Mouse (Mus musculus): ENCODE results near the gene Grid2. TPM values are rescaled to one million over a fixed set of nuclear protein-coding genes. Genes with fewer than 3 reads are reported as not detected.

Grid2 gene
- polyA plus RNA-seq, 1 experiment = not detected

GRCm38 (mm10) chr6:63590681-63591080, 335.0 kb downstream of the Grid2 start:
- H3K4me1 ChIP-seq = no peaks in the 10 kb centered on the region
- TF ChIP-seq FLI1 (IDR thresholded peaks at IDR 0.05; ENCODE audit: low read length) (no peak), GATA1 (IDR thresholded peaks at IDR 0.05; ENCODE audit: borderline replicate concordance, low read length) (no peak)
- no peaks in the 10 kb centered on the region for H3K36me3 ChIP-seq (replicated peaks; ENCODE audit: low read length)
- H3K4me3 ChIP-seq (replicated peaks) = no peak overlapping the region
- no peaks in the 10 kb centered on the region for H3K27me3 ChIP-seq (replicated peaks)
- H3K9me3 ChIP-seq = no peaks in the 10 kb centered on the region

GRCm38 (mm10) chr6:63609570-63609969, 353.9 kb downstream of the Grid2 start:
- no peaks in the 10 kb centered on the region for H3K27me3 ChIP-seq (replicated peaks)
- TF ChIP-seq FLI1 (IDR thresholded peaks at IDR 0.05; ENCODE audit: low read length) (no peak), GATA1 (IDR thresholded peaks at IDR 0.05; ENCODE audit: borderline replicate concordance, low read length) (no peak)

GRCm38 (mm10) chr6:63635970-63636369, 380.3 kb downstream of the Grid2 start:
- TF ChIP-seq GATA1 (IDR thresholded peaks at IDR 0.05; ENCODE audit: borderline replicate concordance, low read length) (no peak), FLI1 (IDR thresholded peaks at IDR 0.05; ENCODE audit: low read length) (no peak)
- Histone ChIP-seq H3K4me1 (no peaks in the 10 kb centered on the region), H3K36me3 (replicated peaks; ENCODE audit: low read length) (no peaks in the 10 kb centered on the region), H3K9me3 (no peaks in the 10 kb centered on the region), H3K4me3 (replicated peaks) (no peak overlapping the region), H3K27me3 (replicated peaks) (no peaks in the 10 kb centered on the region)

More at GRCm38 (mm10) chr6:63609570-63609969, 353.9 kb downstream of the Grid2 start:
- Histone ChIP-seq H3K4me3 (replicated peaks) (no peak overlapping the region), H3K36me3 (replicated peaks; ENCODE audit: low read length) (no peaks in the 10 kb centered on the region), H3K4me1 (no peaks in the 10 kb centered on the region), H3K9me3 (no peaks in the 10 kb centered on the region)

- Histone ChIP-seq H3K27me3 (replicated peaks) (no peaks in the 10 kb centered on the region), H3K36me3 (replicated peaks; ENCODE audit: low read length) (no peaks in the 10 kb centered on the region), H3K4me1 (no peaks in the 10 kb centered on the region), H3K9me3 (no peaks in the 10 kb centered on the region), H3K4me3 (replicated peaks) (no peak overlapping the region)
- TF ChIP-seq FLI1 (IDR thresholded peaks at IDR 0.05; ENCODE audit: low read length) (no peak), GATA1 (IDR thresholded peaks at IDR 0.05; ENCODE audit: borderline replicate concordance, low read length) (no peak)
Observed at GRCm38 (mm10) chr6:63659423-63659822, 403.7 kb downstream of the Grid2 start.

GRCm38 (mm10) chr6:63685689-63686088, 430.0 kb downstream of the Grid2 start:
- no peaks in the 10 kb centered on the region for H3K36me3 ChIP-seq (replicated peaks; ENCODE audit: low read length)
- H3K27me3 ChIP-seq (replicated peaks) = no peaks in the 10 kb centered on the region
- H3K4me3 ChIP-seq (replicated peaks) = no peak overlapping the region
- no peak for TF ChIP-seq FLI1 (IDR thresholded peaks at IDR 0.05; ENCODE audit: low read length)
- no peak for TF ChIP-seq GATA1 (IDR thresholded peaks at IDR 0.05; ENCODE audit: borderline replicate concordance, low read length)
- no peaks in the 10 kb centered on the region for H3K9me3 ChIP-seq
- no peaks in the 10 kb centered on the region for H3K4me1 ChIP-seq

- TF ChIP-seq FLI1 (IDR thresholded peaks at IDR 0.05; ENCODE audit: low read length) (no peak), GATA1 (IDR thresholded peaks at IDR 0.05; ENCODE audit: borderline replicate concordance, low read length) (no peak)
- Histone ChIP-seq H3K4me3 (replicated peaks) (no peak overlapping the region), H3K4me1 (no peaks in the 10 kb centered on the region), H3K9me3 (no peaks in the 10 kb centered on the region), H3K27me3 (replicated peaks) (no peaks in the 10 kb centered on the region), H3K36me3 (replicated peaks; ENCODE audit: low read length) (no peaks in the 10 kb centered on the region)
Observed at GRCm38 (mm10) chr6:63701684-63702083, 446.0 kb downstream of the Grid2 start.

- no peaks in the 10 kb centered on the region for H3K27me3 ChIP-seq (replicated peaks)
- peaks cover 3% of the 10 kb centered on the region; the same call in 1 of the 2 replicates for H3K9me3 ChIP-seq
- no peaks in the 10 kb centered on the region for H3K36me3 ChIP-seq (replicated peaks; ENCODE audit: low read length)
- TF ChIP-seq FLI1 (IDR thresholded peaks at IDR 0.05; ENCODE audit: low read length) = no peak
- TF ChIP-seq GATA1 (IDR thresholded peaks at IDR 0.05; ENCODE audit: borderline replicate concordance, low read length) = no peak
- H3K4me3 ChIP-seq (replicated peaks) = no peak overlapping the region
- H3K4me1 ChIP-seq = no peaks in the 10 kb centered on the region
Observed at GRCm38 (mm10) chr6:63733740-63734139, 478.1 kb downstream of the Grid2 start.

- no peaks in the 10 kb centered on the region for H3K4me1 ChIP-seq
- no peak for TF ChIP-seq GATA1 (IDR thresholded peaks at IDR 0.05; ENCODE audit: borderline replicate concordance, low read length)
- no peak for TF ChIP-seq FLI1 (IDR thresholded peaks at IDR 0.05; ENCODE audit: low read length)
- H3K9me3 ChIP-seq = no peaks in the 10 kb centered on the region
- no peak overlapping the region for H3K4me3 ChIP-seq (replicated peaks)
- no peaks in the 10 kb centered on the region for H3K36me3 ChIP-seq (replicated peaks; ENCODE audit: low read length)
- H3K27me3 ChIP-seq (replicated peaks) = no peaks in the 10 kb centered on the region
Observed at GRCm38 (mm10) chr6:63762535-63762934, 506.9 kb downstream of the Grid2 start.

GRCm38 (mm10) chr6:63794679-63795078, 539.0 kb downstream of the Grid2 start:
- H3K27me3 ChIP-seq (replicated peaks) = no peaks in the 10 kb centered on the region
- H3K4me3 ChIP-seq (replicated peaks) = no peak overlapping the region
- H3K9me3 ChIP-seq = no peaks in the 10 kb centered on the region
- TF ChIP-seq GATA1 (IDR thresholded peaks at IDR 0.05; ENCODE audit: borderline replicate concordance, low read length) (no peak), FLI1 (IDR thresholded peaks at IDR 0.05; ENCODE audit: low read length) (no peak)
- no peaks in the 10 kb centered on the region for H3K36me3 ChIP-seq (replicated peaks; ENCODE audit: low read length)
- no peaks in the 10 kb centered on the region for H3K4me1 ChIP-seq

GRCm38 (mm10) chr6:63820236-63820635, 564.6 kb downstream of the Grid2 start:
- no peaks in the 10 kb centered on the region for H3K4me1 ChIP-seq
- no peaks in the 10 kb centered on the region for H3K9me3 ChIP-seq
- no peaks in the 10 kb centered on the region for H3K36me3 ChIP-seq (replicated peaks; ENCODE audit: low read length)
- TF ChIP-seq GATA1 (IDR thresholded peaks at IDR 0.05; ENCODE audit: borderline replicate concordance, low read length) (no peak), FLI1 (IDR thresholded peaks at IDR 0.05; ENCODE audit: low read length) (no peak)
- H3K27me3 ChIP-seq (replicated peaks) = no peaks in the 10 kb centered on the region
- no peak overlapping the region for H3K4me3 ChIP-seq (replicated peaks)

GRCm38 (mm10) chr6:63862628-63863027, 607.0 kb downstream of the Grid2 start:
- H3K36me3 ChIP-seq (replicated peaks; ENCODE audit: low read length) = no peaks in the 10 kb centered on the region
- H3K9me3 ChIP-seq = no peaks in the 10 kb centered on the region

More at GRCm38 (mm10) chr6:63862628-63863027, 607.0 kb downstream of the Grid2 start:
- no peaks in the 10 kb centered on the region for H3K4me1 ChIP-seq
- no peaks in the 10 kb centered on the region for H3K27me3 ChIP-seq (replicated peaks)
- no peak overlapping the region for H3K4me3 ChIP-seq (replicated peaks)
- TF ChIP-seq FLI1 (IDR thresholded peaks at IDR 0.05; ENCODE audit: low read length) = no peak
- TF ChIP-seq GATA1 (IDR thresholded peaks at IDR 0.05; ENCODE audit: borderline replicate concordance, low read length) = no peak

All from megakaryocyte, embryonic 14.5 days (primary cell).